Mouse (Mus musculus) limb, embryonic 11.5 days (tissue): Measurements from ENCODE around the gene Zhx3. TPM values are rescaled to one million over a fixed set of nuclear protein-coding genes. Genes with fewer than 3 reads are reported as not detected.

ENCODE experiments used
- ATAC-seq: fragments of 200-750 bp; cut with Nextera tagmentation; 2 replicates; pipeline ENCODE4 v1.8.0; 2017; ENCODE audit warnings: low read depth; ENCODE audit not compliant: insufficient number of reproducible peaks, low FRiP score, low TSS enrichment
- DNase-seq: peaks from one replicate; pipeline ENCODE4 v3.0.0-alpha.2; 2015; ENCODE audit warnings: low spot score
- H3K27ac ChIP-seq: fragments of 300-500 bp; sonication (generic); replicated peaks from 2 replicates; pipeline ENCODE4 v1.5.1; 2014; ENCODE audit warnings: low read depth, mild to moderate bottlenecking, low read length
- H3K27me3 ChIP-seq: fragments of 300-500 bp; sonication (generic); 2 replicates; pipeline ENCODE4 v1.6.1; 2014; ENCODE audit warnings: mild to moderate bottlenecking, low read length, mixed read lengths; ENCODE audit not compliant: control insufficient read depth, insufficient read depth
- H3K36me3 ChIP-seq: fragments of 300-500 bp; sonication (generic); 2 replicates; pipeline ENCODE4 v1.6.1; 2014; ENCODE audit warnings: mild to moderate bottlenecking, low read length, moderate library complexity, mixed read lengths; ENCODE audit not compliant: control insufficient read depth, insufficient read depth
- H3K4me1 ChIP-seq: fragments of 300-500 bp; sonication (generic); 2 replicates; pipeline ENCODE4 v1.6.1; 2014; ENCODE audit warnings: low read length, mixed read lengths; ENCODE audit not compliant: control insufficient read depth, insufficient read depth
- H3K4me2 ChIP-seq: fragments of 300-500 bp; sonication (generic); 2 replicates; pipeline ENCODE4 v1.6.1; 2014; ENCODE audit warnings: low read depth, mild to moderate bottlenecking, moderate library complexity; ENCODE audit not compliant: severe bottlenecking
- H3K4me3 ChIP-seq: fragments of 300-500 bp; sonication (generic); 2 replicates; pipeline ENCODE4 v1.5.1; 2014; ENCODE audit warnings: low read depth, low read length
- H3K9ac ChIP-seq: fragments of 300-500 bp; sonication (generic); 2 replicates; pipeline ENCODE4 v1.6.1; 2014; ENCODE audit warnings: mild to moderate bottlenecking, low read length
- H3K9me3 ChIP-seq: fragments of 300-500 bp; sonication (generic); 2 replicates; pipeline ENCODE4 v1.6.1; 2016; ENCODE audit warnings: low read length; ENCODE audit not compliant: control insufficient read depth
- whole genome bisulfite sequencing: fragments of 180-500 bp; shearing (Covaris S2); extraction: QIAGEN DNeasy Blood & Tissue Kit; methylation state at CpG from one replicate; pipeline ENCODE4 v1.1.7; 2014; 5-methylcytosine and 5-hydroxymethylcytosine counted together
- polyA plus RNA-seq: library from polyadenylated mRNA; unstranded; fragments of >200 nt; fragmentation: Nextera tagmentation; extraction: Ambion mirVana; gene quantifications from 2 replicates; pipeline ENCODE4 v1.2.1, GENCODE M21; 2014

The Zhx3 gene
- polyA plus RNA-seq, 1 experiment from 2014 or later: 8.2 TPM

DNA sequence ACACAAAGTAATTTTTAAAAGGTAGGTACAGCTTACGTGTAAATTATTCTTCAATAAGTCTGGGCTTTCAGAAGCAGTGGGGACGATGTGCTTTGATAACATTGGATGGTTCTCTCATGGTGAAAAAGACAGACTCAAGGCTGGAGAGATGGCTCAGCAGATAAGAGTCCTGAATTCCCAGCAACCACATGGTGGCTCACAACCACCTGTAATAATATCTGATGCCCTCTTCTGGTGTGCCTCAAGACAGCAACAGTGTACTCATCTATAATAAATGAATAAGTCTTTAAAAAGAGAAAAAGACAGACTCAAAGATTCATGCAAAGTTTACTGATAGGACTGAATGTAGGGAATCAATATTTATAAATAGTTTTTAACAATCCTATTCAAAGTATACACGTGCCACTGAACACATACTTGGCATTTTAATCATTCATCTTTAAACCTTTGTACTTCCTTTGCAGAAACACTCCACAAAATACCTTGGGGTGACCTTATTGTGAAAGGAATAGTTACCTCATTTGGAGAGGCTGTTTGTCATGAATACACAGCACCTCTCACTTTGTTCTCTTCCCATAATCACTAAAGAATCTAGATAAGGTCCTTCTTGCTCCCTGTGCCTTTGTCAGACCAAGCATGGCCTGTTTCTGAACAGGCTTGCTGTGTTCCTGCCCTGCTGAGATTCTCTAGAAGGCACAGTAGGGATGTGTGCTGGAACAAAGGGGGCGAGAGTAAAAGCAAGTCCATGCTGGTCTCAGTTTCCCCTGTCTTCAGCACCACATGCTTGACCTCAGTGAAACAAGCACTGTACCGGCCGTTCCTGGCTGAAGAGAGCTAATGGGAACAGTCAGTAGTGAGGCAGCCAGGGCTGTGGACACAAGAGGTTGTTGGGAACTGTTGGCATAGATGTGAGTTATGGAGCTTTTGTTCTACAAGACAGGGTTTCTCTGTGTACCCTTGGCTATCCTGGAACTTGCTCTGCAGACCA, 146.6 kb downstream of the Zhx3 start:
- ATAC-seq: no peak
- Histone ChIP-seq H3K27me3 (no peaks in the 10 kb centered on the region), H3K4me3 (no peak overlapping the region), H3K4me2 (no peak overlapping the region), H3K36me3 (peaks cover 11% of the 10 kb centered on the region; the same call in 1 of the 2 replicates), H3K27ac (no peak overlapping the region), H3K9ac (no peak overlapping the region), H3K4me1 (peaks cover 2% of the 10 kb centered on the region; the same call in 1 of the 2 replicates), H3K9me3 (no peaks in the 10 kb centered on the region)
- 90% methylated on average over 6 of the region's 6 CpGs for WGBS
- no peak for DNase-seq

DNA sequence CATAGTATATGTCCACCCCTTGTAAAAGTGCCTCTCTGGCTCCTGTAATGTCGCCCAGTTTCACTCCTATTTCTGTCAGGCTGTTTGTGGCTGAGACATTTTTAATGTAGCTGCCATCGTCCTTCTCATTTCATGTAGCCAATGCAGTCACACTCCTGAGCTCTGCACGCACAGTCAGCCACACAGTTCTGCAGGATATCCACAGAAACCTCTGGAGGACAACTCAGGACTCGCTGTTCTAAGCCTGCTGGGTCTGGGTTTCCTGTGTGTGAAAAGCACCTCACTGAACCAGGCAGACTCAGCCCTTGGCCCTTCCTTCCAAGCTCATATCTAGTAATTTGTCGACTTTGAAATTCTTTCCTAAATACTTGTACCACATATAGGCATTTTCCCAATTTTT, 148.3 kb downstream of the Zhx3 start:
- ATAC-seq (no peak), DNase-seq (no peak)
- no peaks in the 10 kb centered on the region for H3K27me3 ChIP-seq
- WGBS: 95% methylated on average over 5 of the region's 5 CpGs
- no peak overlapping the region for H3K9ac ChIP-seq
- no peak overlapping the region for H3K4me2 ChIP-seq
- H3K36me3 ChIP-seq: peaks cover 16% of the 10 kb centered on the region; the same call in 1 of the 2 replicates
- no peak overlapping the region for H3K4me3 ChIP-seq
- no peaks in the 10 kb centered on the region for H3K4me1 ChIP-seq
- no peaks in the 10 kb centered on the region for H3K9me3 ChIP-seq
- H3K27ac ChIP-seq: no peak overlapping the region

DNA sequence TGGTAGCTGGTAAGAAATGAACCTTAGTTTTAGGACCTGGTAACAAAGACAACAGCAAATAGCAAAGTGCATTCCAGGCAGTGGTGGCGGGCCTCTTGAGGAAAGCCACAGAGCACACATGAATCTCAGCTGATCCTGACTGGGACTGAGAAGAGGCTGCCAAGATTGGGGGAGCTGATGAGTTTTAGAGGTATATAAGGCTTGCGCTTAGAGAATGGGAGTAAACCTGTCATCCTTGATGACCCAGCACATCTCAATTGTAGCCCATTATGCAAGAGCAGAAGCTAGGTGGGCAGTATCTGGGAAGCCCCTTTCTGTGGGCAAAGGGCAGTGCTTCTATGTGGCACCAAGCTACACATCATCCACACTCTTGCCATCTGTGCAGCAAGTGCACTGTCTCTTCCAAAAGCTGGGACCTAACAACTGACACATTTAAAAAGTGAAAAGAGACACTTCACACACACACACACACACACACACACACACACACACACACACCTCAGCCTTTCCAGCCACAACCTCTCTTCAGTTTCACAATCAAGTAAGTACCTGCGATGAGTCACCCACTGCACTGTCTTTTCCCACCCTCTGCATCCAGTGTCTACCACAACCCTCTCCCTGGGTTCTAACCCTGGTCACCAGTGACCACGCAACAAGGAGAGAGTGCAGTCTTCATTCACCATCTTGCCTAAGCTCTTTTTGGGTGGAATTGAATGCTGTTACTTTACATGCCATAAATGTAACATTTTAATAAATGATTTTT, 149.0 kb downstream of the Zhx3 start:
- Histone ChIP-seq H3K36me3 (peaks cover 16% of the 10 kb centered on the region; the same call in 1 of the 2 replicates), H3K4me2 (no peak overlapping the region), H3K27me3 (no peaks in the 10 kb centered on the region), H3K9ac (no peak overlapping the region), H3K27ac (no peak overlapping the region), H3K4me1 (no peaks in the 10 kb centered on the region), H3K9me3 (no peaks in the 10 kb centered on the region), H3K4me3 (no peak overlapping the region)
- ATAC-seq (no peak), DNase-seq (no peak)
- WGBS: 90% methylated on average over 4 of the region's 4 CpGs

GRCm38 (mm10) chr2:160722714-160723113, 150.1 kb downstream of the Zhx3 start:
- WGBS: 93% methylated on average over 4 of the region's 4 CpGs
- Histone ChIP-seq H3K4me2 (no peak overlapping the region), H3K4me1 (no peaks in the 10 kb centered on the region), H3K27me3 (no peaks in the 10 kb centered on the region), H3K4me3 (no peak overlapping the region), H3K9me3 (no peaks in the 10 kb centered on the region), H3K27ac (no peak overlapping the region), H3K9ac (no peak overlapping the region), H3K36me3 (peaks cover 19% of the 10 kb centered on the region; the same call in 1 of the 2 replicates)
- ATAC-seq (no peak), DNase-seq (no peak)

DNA sequence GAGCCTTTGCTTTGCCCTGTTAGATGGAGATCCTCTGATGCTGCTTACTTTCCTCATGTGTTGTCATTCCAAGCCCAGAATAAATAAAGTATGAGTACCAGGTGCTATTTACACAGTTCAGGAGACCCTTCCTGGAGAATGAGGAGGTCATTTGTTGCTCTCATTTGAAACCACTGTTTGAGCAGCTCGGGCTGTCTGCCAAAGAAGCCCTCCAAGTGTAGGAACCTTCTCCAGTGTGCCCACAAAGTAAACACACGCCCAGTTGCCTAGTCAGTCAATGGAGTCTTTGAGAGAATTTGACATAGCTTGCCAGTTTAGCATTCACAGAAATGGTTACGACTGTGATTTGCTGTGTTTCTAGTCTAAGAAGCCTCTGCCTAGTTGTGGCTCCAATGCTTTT, 154.0 kb downstream of the Zhx3 start:
- 92% methylated on average over 3 of the region's 3 CpGs for WGBS
- Histone ChIP-seq H3K36me3 (peaks cover 25% of the 10 kb centered on the region; the same call in 1 of the 2 replicates), H3K4me3 (no peak overlapping the region), H3K4me2 (no peak overlapping the region), H3K27me3 (no peaks in the 10 kb centered on the region), H3K4me1 (no peaks in the 10 kb centered on the region), H3K9me3 (no peaks in the 10 kb centered on the region), H3K27ac (no peak overlapping the region), H3K9ac (no peak overlapping the region)
- ATAC-seq (no peak), DNase-seq (peak; percentile 18)

DNA sequence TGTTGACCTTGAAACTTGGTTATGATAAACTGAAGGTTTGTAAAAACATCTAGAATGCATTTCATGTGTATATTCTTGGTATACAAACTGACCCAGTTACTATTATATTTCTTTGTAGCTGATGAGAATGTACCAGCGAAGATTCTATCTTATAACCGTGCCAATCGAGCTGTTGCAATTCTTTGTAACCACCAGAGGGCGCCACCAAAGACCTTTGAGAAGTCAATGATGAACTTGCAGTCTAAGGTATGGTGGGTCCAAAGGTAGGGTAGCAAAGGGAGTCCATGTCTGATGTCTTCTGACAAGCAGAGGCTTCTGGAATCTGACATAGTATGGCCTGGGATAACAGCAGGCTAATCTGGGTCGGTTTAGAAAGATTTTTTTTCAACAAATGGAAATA, 155.5 kb downstream of the Zhx3 start:
- Histone ChIP-seq H3K9ac (no peak overlapping the region), H3K9me3 (no peaks in the 10 kb centered on the region), H3K27ac (no peak overlapping the region), H3K4me2 (no peak overlapping the region), H3K27me3 (no peaks in the 10 kb centered on the region), H3K36me3 (peaks cover 28% of the 10 kb centered on the region; the same call in 1 of the 2 replicates), H3K4me1 (no peaks in the 10 kb centered on the region), H3K4me3 (no peak overlapping the region)
- 78% methylated on average over 5 of the region's 5 CpGs for WGBS
- DNase-seq (peak; percentile 61), ATAC-seq (no peak)

DNA sequence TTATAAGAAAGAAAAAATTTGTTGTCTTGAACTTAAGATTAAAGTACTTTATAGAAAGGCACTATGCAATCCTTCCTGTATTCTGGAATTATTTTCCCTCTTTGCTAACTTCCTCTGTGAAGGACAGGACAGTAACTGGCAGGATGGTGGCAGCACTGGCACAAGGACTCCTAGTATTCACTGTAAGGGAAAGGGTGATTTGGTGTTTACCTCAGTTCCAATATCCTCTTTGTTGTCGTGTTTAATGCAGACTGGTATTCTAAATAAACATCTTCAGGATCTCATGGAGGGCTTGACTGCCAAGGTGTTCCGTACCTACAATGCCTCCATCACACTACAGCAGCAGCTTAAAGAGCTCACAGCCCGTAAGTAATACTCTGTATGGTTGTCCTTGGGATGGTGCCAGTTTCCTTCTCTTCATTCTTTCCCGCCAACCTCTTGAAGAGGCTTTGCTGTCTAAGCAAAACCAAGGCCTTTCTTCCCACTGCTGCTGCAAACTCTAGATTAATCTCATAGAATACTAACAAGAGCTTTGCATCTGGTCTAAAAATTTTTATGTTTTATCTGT, 157.3 kb downstream of the Zhx3 start:
- Histone ChIP-seq H3K36me3 (peaks cover 28% of the 10 kb centered on the region; the same call in 1 of the 2 replicates), H3K9ac (no peak overlapping the region), H3K4me1 (no peaks in the 10 kb centered on the region), H3K4me3 (no peak overlapping the region), H3K4me2 (no peak overlapping the region), H3K9me3 (no peaks in the 10 kb centered on the region), H3K27me3 (no peaks in the 10 kb centered on the region), H3K27ac (no peak overlapping the region)
- no peak for ATAC-seq
- peak; percentile 11 for DNase-seq
- WGBS: 92% methylated on average over 4 of the region's 4 CpGs

DNA sequence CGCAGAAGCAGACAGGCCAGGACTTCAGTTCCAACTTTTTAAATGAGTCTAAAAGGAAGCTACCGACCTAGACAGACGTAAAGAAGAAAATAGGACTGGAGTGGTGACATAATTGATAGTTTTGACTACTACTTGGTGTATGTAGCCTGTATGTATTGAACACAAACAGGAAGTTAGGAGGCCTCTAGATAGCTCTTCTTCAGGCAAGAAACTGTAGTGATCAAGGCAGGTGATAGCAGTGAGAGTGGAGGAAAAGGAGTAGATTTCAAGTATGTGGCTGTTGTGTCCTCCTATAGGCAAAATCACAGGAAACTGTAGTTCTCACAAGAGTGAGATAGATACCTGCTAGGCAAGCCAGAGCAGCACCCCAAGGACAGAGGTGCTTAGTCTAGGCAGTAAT, 165.1 kb downstream of the Zhx3 start:
- H3K4me2 ChIP-seq: no peak overlapping the region
- no peak overlapping the region for H3K27ac ChIP-seq
- H3K4me3 ChIP-seq: no peak overlapping the region
- H3K4me1 ChIP-seq: no peaks in the 10 kb centered on the region
- no peaks in the 10 kb centered on the region for H3K27me3 ChIP-seq
- DNase-seq: no peak
- 95% methylated on average over 3 of the region's 3 CpGs for WGBS
- no peak overlapping the region for H3K9ac ChIP-seq
- peaks cover 17% of the 10 kb centered on the region; the same call in 1 of the 2 replicates for H3K36me3 ChIP-seq
- no peak for ATAC-seq
- H3K9me3 ChIP-seq: no peaks in the 10 kb centered on the region
